Mouse (Mus musculus) layer of hippocampus, adult 8-10 months (tissue): ENCODE measurements at regions not wholly inside any gene's neighbourhood (a gene's known extent, or its start where the extent isn't known, plus 50 kb on each side); places are given as distances from the start of the nearest gene placed in this dataset.

ENCODE experiments used
- DNase-seq, 2 experiments: peaks; one replicate each; pipeline ENCODE4 v3.0.0; 2022; ENCODE audit warnings: low spot score in 2 of 2

DNA sequence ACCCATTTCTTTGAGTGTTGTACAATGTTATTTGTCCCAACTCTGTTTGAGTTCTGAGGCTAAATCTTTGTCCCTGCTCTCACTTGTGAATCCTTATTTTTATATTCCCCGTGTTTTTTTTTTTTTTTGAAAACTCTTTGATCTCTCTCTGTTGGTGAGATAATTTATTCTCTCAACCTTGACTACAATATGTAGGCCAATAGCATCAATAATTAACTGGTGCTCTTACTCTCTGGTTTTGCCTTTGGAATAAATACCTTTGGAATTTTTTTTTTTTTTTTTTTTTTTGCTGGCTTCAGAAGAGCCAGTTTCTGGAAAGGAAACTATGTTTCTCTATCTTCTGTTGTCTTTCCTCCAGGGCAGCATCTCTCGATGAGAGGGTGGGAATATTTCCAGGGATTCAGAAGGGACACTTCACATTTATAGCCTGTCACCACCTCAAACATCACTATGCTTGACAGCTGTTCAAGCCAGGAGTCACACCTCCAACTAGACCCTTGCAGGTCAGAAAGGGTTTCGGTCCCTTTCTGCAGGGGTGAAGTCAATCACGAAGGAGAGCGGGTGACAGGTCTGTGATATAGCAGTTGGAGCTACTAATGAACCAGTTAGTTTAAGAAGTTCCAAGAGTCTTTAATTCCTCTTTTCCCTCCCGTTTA is 330.9 kb upstream of the Fam241a start:
- DNase-seq, result no peak

DNA sequence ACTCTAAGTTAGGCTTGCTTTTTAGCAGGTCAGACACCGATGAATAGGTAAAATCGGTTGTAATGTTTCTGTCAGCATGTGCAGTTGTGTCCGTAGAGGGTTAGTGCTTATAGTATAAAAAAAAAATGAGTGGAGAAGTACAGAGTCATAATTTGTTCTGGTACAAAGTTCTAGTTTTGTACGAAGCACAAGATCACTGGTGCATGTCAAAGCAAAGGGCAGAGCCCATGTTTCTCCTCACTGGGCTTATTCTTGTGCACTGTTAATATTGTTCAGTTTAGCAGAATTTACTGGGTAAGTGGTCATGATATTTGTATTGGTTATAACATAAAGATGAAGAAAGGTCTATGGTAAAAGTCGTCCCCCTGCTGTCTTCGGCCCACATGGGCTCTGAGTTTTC is 330.4 kb upstream of the Fam241a start:
- no peak for DNase-seq

DNA sequence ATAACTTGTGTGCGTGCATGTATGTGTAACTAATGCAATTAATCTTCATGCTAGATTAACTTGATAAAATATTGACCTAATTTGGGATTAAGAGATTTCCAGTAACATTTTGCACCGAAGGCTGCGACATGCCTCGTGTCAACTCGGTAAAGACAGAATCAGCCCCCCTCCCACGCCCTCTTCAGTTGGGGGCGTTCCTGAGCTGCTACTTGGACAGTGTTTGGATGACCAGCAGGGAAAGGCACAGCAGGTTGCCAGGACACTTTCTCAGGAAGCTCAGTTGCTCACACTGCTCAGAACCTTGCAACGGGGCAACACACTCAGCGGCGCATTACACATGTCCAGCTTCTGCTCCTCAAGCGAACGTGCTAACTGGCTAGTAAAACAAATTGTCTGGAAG is 326.2 kb upstream of the Fam241a start:
- DNase-seq, result no peak

DNA sequence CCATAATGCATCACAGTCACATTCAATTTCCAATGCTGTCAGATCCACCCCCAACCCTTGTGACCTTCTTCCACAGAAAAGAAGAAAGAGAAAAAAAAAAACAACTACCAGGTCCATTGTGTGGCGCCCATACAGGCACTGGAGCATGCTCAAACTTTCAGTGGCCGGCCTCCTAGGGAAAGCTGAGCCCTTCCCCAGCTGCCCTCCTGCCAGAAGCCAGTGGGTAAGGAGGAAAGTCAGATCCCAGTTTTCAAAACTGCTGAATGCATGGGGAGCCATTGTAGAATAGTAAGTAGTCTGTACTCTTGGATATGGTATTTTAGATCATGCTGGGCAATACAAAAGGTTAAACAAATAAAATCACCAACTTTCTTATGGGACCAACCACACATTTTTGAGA is 325.5 kb upstream of the Fam241a start:
- DNase-seq, result no peak

DNA sequence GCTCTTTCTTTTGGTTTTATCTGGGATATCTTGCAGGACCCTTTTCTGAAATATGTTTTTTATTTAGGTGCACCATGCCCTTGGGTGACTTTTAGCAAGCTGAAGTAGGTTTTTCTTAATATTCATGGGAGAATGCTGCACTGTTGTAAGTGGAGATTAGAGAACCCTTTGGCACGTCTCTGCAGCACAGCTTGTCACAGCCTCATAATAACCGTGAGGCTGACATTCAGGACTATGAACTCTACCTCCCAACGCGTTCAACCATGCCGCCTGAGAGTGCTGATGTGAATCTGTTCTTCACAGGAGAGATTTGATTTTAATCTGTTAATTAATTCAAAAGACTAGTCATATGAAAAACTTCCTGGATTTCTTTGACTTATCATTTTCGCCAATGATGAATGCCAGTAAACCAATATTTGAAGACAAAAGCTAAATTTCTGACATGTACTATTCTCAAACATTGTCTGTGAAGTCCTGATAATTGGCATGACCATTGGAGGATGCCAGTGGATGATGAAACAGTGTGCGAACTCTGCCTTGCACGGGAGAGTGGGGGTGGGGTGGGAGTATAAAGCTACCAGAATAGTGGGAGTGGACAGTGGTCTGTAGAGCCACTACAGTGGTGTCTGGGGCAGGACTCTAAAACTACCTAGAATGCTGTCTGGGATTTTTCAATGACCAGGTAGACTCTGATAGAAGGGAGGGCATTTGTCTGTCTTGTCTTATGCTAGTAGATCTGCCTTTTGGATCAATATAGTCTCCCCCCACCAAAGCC is 324.8 kb upstream of the Fam241a start:
- DNase-seq, result no peak

DNA sequence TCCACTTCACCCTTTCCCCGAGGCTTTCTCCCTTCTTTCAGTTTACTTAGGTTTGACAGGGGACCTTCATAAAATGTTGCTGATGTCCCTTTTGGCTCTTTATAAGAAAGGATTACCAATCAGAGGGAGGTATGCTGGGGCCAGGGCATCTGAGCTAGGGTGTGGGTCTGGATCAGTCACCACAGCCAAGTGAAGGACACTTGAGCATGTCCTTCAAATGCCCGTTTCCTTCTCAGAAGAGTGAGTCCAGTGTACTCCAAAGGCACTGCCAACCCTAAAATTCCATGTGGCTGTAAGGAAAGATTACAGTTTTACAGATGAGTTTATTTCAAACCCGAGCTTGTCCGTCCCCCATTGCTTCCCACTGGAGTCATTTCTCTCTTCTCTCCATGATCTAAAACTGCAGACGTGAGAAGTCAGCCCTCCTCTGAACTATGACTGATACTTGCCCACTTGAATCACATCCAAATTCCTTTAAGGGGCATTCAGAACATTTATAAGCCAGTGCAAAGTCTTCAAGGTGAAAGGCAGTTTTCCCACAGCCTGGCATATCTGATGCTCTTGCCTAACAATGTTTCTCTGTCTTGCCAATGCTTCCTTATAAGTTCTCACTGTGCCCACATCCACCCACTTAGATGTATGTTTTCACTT is 321.8 kb upstream of the Fam241a start:
- no peak for DNase-seq

DNA sequence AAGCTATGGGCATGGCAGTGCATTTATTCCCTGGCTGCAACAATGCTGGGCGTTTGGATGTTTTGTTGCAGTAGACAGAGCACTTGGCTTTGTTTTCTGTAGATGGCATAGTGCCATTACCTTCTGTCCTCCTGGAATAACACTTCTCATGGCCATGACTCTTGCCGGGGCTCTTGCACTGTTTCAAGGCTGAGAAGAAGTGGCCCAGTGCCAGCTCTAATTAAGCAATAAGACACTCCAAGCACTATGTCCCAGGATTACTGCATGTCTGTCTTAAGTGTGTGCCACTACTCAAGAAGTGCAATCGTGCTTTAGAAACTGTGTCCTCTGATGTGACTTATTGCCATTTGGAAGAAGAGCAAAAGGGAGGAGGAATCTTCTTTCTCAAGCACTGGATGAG is 316.1 kb upstream of the Fam241a start:
- DNase-seq, result no peak

DNA sequence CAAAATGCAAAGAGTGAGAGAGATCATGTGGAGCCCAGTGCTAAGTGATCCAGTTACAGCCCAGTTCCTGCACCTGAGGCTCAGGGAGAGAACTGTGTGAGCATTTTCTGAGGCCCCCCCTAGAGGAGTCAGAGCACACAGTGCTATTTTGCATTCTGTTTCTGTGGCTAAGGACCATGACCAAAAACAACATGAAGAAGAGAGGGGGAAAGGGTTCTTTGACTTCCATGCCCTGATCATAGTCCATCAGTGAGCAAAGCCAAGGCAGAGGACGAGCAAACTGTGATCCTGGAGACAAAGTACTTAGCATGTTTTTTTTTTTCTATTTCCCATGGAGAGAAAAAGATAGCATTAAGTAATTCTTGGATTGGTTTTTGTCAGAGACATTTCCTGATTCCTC is 314.5 kb upstream of the Fam241a start:
- DNase-seq, result no peak

DNA sequence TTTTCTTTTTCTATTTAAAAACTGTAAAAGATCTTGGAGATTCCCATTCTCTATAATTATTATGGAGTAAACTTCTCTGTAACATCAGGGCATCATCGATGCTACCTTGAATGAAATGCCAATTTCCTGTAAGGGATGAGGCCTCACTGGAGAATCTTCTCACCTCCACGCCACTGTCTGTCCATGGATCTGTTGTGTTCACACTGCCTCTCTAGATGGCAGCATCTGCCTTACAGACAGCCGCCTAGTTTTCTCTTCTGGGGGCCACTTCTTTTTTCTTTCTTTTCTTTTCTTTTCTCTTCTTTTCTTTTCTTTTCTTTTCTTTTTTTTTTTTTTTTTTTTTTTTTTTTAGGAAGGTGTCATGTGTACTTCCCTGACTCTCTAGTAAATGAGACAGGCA is 310.8 kb upstream of the Fam241a start:
- no peak for DNase-seq

DNA sequence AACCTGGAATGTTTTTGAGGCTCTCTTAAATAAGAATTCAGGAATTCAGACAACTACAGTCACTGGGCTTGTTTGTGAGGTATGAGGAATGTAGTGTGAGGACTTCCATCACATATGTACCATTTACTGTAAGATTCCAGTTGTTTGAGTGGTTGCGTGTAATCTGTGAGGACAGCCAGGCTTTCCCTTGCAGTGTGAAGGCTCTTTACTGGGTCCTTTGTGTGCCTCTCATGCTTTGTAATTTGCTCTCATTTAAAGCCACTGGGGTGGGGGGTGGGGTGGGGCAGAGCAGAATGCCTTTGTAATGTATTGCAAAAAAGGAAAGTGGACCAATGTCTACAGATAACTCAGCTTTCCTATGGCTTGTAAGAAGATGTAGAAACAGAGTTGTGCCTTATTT is 310.4 kb upstream of the Fam241a start:
- DNase-seq, result no peak

DNA sequence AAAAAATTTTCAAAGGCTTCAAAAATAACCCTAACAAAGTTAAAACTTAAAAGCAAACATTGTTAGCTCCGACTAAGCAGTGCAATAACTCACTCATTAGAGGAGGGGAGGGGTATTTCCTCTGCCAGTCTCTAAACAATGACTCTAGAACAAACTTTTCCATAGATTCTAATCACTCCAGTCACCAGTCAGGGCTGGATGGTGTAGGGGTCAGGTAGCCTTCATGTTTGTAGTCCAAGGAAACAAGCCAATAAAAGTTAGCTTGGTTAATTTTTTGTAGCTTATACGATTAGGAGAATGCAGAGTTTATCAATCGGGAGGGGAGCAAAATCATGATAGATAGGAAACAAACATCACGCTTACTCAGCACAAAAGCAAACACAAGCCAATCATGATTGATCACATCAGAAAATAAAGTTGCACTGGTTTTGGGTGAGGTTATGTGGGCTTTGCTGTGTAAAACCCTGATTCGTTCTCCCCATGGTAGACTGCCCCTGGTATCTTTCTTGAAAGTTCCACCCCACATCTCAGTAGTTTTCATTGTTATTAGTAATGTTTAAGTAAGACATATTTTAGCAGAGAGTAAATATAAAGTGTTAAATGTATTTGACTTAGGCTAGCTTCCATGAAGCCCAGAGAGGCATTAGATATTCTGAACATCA is 304.6 kb upstream of the Fam241a start:
- DNase-seq, result no peak

DNA sequence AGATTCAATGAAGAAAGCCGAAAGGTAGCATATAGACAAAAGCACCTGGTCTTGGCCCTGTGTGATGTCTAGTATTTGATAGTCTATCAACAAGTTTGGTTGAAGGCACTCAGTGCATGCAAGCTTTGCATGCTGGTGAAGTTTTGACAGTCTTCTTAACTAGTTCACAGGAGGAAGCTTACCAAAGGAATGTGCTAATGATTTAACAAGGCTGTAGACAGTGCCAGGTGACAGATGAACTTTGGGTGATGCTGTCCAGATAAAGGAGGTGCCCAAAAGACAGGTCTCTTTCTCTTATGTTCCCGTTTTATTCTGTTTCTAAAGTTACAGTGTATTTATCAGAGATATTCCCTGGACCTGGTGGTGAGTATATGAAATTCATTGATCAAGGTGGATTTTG is 303.3 kb upstream of the Fam241a start:
- no peak for DNase-seq

DNA sequence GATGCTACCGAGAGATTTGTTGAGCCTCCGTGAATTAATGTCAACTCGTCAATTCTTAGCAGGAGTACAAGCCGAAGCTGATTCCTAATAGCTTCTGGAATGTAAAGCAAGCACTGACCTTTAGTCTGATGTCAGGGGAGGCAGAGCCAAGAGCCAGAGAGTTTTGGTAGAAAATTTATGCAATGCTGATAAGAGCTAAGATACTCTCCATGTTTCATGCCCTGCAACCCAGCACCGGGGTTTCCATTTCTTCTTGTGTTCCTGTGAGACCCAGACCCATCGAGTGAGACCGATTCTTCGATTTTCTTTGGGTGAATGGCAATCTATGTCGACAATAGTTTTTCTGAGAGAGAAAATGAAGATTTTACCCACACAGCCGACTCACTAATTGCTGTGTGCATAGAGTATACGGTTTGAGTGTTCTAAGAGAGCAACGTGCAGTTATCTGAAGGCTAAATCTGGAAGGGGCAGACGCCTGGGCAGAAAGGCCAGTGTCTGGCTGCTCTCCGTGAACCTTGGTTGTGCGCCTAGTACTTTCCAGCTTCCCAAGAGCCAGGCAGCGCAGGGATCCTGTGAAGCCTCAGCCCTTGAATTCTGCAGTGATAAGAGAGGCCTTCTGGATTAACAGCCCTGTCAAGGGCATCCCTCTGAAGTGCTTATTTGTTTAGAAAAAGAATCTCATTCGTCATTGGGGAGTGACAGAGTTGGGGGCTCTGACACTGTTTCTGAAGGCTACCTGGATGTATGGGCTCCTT is 296.1 kb upstream of the Fam241a start:
- no peak for DNase-seq

DNA sequence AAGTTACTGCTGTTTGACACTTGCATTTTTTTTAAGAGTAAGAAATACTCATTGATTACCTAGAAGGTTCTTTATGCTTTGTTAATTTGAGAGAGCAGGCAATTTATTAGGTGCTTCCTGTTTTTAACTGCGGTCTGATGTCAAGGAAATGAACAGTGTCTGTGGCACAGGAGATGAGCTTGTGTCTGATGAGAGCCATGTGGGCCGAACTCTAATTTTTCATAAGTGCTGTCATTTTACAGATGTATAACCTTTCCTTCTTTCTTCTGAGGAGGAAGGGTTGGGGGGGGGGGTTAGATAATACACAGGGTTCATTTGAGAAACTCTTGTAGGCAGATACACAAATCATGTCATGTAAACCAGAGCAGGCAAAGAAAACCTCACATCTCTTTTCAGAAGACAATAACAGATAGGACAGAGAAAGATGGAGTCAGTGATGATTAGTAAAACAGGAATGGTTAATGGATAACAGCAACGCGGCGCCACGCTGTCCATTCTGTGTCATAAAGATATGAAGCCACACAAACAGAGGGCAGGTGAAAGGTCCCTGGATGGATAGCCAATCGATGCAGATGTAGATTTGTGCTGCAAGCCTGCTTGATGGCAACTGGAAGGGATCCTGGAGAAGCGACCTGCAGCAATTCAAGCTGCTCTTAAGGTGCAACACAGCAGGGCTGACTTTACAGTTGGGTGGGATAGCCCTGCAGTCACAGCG is 291.4 kb upstream of the Fam241a start:
- DNase-seq, result no peak

DNA sequence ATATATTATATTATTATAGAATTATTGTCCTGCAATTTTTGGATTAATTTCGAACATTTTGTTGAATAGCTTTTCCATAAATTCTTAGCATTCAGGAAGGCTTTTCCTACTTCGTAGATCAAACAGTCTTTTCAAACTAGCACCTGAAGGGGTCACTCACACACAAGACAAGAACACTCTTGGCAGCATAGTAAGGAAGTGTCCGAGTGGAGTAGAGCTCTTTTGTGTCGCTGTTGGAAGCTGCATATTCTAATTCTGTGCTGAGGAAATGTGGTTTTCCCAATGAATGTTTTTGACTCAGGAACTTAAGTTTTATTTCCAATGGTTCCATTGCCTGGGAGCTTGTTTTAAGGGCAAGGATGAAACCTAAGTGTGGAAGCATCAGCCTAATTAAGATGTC is 290.2 kb upstream of the Fam241a start:
- no peak for DNase-seq

DNA sequence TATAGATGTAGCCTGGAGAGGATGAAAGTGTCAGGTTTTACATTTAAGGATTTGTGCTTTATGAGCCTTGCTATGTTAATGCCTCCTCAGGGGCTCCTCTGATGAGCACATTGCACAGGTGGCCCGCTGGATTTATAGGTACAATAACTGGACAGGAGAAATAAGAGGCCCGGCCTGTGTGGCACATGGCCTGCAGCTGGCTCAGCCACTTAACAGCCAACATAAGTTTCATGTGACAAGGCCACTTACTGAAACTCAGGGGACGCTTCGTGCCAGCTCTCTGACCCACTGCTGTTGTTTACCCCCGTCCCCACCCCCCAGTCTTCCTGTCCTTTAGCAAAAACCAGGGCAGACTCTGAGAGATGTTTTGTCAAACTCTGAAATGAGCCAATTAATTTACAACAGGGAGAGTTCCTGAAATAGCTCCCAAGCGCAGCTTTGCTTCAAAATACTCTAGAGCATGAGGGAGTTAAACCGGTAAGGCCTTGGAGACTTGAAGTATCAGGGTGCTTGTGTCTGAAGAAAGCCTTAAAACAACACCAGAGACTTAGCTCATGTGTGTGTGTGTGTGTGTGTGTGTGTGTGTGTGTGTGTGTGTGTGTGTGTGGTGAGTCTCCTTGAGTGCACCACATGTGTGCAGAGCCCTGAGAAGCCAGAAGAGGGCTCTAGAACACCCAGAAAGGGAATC is 285.2 kb upstream of the Fam241a start:
- DNase-seq, result no peak

DNA sequence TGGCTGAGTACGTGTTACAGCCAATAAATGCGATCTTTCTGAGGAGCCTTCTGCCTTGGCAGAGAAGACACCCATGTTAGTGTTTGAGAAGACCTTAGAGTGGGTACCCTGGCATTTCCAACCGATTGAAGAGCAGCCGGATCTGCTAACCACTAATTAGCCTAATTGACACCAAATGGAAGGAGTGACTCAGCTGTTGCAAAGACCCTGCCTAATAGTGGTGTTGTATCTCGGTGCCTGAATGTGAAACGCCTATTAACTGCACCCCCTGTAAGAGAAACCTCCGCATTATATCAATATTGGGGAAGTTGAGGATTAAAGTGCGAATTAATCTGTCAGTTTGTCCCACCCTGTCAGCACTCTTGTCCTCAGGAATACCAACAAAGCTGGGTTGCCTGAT is 253.1 kb upstream of the Fam241a start:
- no peak for DNase-seq

DNA sequence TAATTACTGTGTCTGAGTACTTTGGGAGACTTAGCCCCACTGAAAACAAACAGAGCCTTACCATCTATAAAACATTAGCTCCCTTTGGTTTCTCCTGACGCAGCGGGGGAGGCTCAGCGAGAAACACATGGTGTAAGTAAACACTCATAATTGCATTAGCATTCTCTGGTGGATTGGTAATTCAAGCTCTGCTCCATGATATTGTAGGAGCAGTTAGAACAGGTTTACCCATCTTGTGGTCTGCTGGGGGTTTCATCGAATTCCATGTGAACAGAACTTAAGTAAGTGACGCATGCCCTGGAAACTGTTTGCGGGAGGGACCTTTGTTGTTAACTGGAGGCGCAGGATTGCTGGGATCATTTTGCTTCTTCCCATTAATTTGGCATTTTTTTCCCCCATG is 249.2 kb upstream of the Fam241a start:
- DNase-seq, result no peak

DNA sequence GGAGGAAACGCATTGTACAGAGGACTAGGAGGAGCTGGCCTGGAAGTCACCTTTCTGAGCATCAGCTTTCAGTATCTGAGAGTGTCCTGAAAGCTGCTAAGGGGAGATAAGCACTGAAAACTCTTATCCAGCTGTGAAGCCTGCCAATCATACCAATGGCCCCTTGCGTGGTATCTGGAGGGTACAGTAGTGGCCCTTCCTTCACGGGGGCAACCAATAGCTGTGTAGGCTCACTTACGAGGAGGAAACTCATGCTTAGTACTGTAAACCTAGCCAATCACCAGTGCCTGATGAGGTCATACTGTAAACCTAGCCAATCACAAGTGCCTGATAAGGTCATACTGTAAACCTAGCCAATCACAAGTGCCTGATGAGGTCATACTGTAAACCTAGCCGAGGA is 231.7 kb upstream of the Fam241a start:
- no peak for DNase-seq

DNA sequence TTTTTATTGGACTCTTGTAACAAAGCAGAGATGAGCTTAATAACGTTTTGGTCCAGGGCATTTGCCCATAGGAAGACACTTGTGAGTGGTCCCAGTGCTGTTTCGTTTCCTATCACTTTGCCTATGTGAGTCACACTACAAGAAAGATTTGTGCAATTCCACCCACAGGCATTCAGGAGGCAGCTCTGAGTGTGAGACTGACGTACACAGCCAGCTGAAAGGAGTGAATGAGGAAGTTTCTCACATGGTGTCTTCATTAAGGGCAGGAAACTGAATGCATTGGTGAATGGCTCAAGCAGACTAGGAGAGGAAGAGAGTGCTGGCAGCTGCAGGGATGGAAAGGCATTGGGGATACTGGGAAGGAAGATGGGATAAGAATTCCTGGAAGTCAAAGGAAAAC is 230.5 kb upstream of the Fam241a start:
- DNase-seq, result no peak
